Mouse (Mus musculus) C2C12 (cell line): ENCODE measurements at regions not wholly inside any gene's neighbourhood (a gene's known extent, or its start where the extent isn't known, plus 50 kb on each side); places are given as distances from the start of the nearest gene placed in this dataset.

Experiments
- CTCF ChIP-seq: IDR thresholded peaks from one replicate; pipeline ENCODE4 v1.5.1; 2011; ENCODE audit not compliant: control insufficient read depth, insufficient read depth, insufficient read length
- MAX ChIP-seq: IDR thresholded peaks from one replicate; pipeline ENCODE4 v1.6.1; 2011; ENCODE audit warnings: mild to moderate bottlenecking, control low read depth
- MYOG ChIP-seq: IDR thresholded peaks from one replicate; pipeline ENCODE4 v1.6.1; 2011; ENCODE audit not compliant: control insufficient read depth, insufficient read length; ENCODE audit errors: extremely low read depth

- TF ChIP-seq CTCF = no peak
- no peak for TF ChIP-seq MAX
- TF ChIP-seq MYOG = no peak
Observed at GRCm38 (mm10) chr7:70640574-70640973, 274.0 kb upstream of the Nr2f2 start.
